Mouse (Mus musculus) right cerebral cortex, postnatal 25 days (tissue): ENCODE data around the gene Epb41l4b.

ENCODE experiments used
- DNase-seq: peaks from one replicate; pipeline ENCODE4 v3.0.0; 2022

Epb41l4b gene

GRCm38 (mm10) chr4:57058623-57059022 is 84.6 kb downstream of the Epb41l4b start:
- no peak for DNase-seq

GRCm38 (mm10) chr4:57057637-57058036 is 85.6 kb downstream of the Epb41l4b start:
- DNase-seq: no peak

GRCm38 (mm10) chr4:57055635-57056034 is 87.6 kb downstream of the Epb41l4b start:
- no peak for DNase-seq

GRCm38 (mm10) chr4:57049281-57049921 is 93.8 kb downstream of the Epb41l4b start:
- no peak for DNase-seq

DNA sequence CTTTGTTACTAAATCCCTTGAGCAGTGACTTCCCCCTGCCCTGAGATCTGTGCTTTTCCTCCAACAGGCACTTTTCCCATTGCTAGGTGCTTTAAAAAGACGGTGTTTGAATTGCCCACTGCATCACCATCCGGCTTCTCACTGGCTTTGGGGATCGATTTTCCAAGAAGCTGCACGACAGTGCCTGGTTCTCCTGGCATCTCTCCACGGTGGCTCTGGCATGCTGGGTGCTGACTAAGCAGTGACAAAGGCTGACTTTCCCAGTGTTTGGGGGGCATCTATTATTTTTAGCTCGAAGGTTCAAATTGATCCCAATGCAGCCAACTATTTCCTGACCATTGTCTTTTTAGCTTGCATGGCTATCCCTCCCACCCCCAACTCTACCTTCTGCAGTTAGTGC is 94.7 kb downstream of the Epb41l4b start:
- no peak for DNase-seq

GRCm38 (mm10) chr4:57046160-57046571 is 97.1 kb downstream of the Epb41l4b start:
- peak; percentile 40 for DNase-seq

DNA sequence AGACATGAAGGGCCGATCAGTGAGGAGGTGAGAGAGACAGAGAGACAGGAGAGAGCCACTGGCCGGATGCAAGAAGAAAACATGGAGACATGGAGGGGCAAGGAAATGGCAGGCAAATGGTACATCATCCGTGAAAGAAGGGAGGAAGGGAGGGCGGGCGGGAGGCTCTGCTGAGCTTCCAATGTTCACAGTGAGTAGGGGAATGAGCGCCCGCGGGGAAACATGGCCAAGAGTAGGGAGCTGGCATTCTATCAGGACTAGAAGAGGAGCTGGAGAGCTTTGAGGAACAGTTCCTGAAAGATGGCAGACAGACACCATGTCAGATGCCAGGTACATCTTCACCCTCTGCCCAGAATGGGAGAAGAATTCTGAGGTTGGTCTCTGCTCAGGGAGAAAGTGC is 99.6 kb downstream of the Epb41l4b start:
- no peak for DNase-seq

DNA sequence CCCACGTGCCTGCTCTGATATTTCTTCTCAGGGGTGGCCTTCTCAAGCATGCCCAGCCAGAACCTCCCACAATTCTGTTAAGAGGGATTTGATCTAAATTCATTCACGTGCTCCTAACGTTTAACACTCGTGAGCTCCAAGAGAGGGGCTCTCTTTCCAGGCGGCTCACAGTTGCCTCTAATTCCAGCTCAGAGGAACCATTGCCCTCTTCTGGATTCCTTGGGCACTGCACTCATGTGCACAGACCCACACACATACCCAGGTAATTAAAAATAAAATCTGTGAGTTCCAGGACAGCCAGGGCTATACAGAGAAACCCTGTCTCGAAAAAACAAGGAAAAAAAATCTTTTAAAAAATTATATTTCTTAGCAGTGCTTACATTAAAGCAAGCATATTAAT is 101.6 kb downstream of the Epb41l4b start:
- DNase-seq: no peak

DNA sequence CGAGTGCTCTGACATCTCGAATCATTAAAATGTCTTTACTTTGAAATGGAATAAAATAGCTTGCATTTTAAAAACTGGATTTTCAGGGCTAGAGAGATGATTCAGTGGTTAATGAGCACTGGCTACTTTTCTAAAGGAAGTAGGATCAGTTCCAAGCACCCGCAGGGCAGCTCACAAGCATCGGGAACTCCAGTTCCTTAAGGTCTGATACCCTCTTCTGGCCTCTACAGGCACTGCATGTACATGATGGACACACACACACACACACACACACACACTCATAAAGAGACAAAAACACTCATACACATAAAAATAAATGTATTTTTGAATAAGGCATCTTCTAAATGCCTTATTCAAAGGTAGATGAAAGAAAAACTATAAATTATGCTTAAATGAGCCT is 102.0 kb downstream of the Epb41l4b start:
- no peak for DNase-seq

- DNase-seq: no peak
These were observed 102.8 kb downstream of the Epb41l4b start for GRCm38 (mm10) chr4:57040481-57040880.

DNA sequence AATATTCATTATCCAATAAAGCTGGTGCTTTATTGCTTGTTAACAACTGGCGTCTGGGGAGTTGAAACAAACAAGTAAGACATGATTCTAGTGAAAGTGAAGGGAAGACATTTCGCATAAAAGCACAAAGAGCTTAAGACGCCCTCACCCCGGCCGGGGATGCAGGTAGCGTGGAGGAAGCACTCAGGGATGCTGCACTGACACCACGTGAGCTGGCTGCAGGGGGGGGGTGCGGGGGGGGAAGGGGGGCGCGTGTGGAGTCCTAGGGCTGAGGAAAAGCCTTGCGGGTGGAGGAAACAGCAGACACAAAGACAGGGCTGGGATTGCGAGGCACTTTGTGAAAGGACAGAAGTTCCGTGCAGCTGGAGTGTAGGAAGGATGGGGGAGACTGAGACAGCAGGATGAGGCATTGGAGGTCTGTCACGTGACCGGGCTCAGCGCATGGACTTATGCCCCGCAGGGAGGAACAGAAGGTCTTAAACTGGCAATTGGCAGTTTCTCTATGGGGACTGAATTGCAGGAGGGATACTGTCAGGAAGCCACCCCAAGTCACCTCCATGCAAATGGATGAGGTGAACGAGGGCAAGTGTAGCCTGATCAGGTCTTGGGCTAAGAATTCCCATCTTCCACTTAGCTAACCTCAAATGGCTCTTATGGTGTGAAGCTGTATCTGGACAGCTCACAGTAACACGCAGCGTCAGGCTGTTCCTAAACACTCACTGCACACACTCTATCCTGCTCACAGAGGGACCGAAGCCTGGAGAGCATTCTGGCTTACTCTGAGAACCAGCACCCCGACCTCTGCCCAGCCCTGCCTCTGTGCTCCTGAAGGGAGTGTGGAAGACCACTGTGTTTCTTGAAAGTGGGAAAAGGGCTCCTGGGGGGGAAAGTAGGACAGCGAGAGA is 103.9 kb downstream of the Epb41l4b start:
- DNase-seq: peak; percentile 40

DNA sequence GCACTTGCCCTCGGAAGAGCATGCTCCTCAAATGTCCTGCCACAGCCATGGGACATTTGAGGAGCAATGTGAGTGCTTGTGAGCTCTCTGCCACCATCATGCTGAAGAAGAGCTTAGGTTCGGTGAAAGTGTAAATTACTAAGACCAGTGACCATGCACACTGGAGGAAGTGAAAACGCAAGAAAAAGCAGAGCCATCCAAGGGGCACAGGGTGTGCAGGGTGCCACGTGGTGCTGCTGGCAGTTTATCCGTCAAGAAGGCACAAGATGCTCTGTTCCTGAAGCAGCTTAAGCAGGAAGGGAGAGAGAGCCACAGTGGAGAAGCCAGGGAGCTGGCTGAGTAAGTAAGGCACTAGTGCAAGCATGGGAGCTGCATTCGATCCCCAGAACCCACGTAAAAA is 105.7 kb downstream of the Epb41l4b start:
- DNase-seq: no peak

GRCm38 (mm10) chr4:57034169-57034568 is 109.1 kb downstream of the Epb41l4b start:
- DNase-seq: no peak

DNA sequence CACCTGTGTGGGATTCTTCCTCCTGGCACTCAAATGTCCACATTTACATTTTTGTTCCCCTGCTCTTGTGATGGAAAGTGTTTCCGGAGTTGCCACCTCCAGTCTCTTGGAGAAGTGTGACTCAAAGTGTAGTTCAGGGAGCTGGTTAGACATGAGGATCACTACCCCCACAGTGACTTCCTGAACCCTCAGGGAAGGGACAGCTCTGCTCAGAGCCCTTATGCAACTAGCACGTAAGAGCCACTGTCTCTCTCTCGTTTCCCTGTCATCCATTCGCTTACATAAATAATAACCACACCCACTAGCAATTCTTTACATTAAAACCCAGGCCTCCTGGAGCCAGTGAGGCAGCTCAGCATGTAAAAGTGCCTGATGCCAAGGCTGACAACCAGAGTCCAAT is 111.8 kb downstream of the Epb41l4b start:
- DNase-seq: no peak

- DNase-seq: no peak
These were observed 115.3 kb downstream of the Epb41l4b start for GRCm38 (mm10) chr4:57027954-57028353.

- DNase-seq: no peak
These were observed 119.7 kb downstream of the Epb41l4b start for GRCm38 (mm10) chr4:57023527-57023926.

GRCm38 (mm10) chr4:57021288-57021687 is 121.9 kb downstream of the Epb41l4b start:
- DNase-seq: no peak

DNA sequence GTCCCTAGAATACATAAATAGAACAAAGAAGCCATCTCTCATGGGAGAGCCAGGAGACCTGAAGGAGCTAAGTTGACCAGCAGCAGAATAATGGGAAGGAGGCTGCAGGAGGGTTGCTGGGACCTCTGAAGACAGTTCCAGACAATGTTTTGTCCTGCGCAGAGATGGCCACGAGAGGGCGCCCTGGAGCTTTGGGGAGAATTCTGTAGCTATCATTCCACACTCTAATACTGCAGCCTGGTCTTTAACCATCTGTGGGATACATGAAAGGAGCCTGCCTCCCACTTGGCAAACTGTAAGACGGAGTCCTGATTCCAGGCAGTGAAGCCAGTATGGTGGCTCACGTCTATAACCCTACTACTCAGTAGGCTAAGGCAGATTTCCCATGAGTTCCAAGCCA is 126.0 kb downstream of the Epb41l4b start:
- DNase-seq: peak; percentile 47

- no peak for DNase-seq
These were observed 126.7 kb downstream of the Epb41l4b start for GRCm38 (mm10) chr4:57016366-57017171.

GRCm38 (mm10) chr4:57015032-57015431 is 128.2 kb downstream of the Epb41l4b start:
- no peak for DNase-seq

DNA sequence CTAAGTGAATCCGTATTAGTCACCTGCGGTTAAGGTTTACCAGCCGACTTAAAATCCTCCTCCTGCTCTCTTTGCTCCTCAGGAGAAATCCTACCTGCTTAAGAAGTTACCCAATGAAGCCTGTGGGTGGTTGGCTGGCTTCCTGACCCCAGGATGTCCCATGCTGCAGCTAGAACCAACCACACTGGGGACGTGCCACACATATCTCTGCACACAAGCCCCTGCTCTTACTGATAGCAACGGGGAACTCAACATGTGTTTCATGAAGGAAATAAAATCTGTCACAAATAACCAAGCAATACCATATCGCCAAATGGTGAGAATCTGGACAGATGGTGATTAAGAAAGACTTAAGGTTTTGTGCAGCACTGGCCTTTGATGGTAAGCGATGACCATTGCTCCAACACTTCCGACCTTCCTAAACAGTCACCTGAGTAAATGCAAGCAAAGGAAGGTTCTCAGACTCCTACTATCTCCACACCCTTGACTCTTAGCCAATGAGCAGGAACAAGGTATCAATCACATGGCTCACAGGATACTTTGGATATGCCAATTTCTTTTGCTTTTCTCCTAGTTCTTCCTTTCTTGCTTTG is 131.7 kb downstream of the Epb41l4b start:
- no peak for DNase-seq

GRCm38 (mm10) chr4:57010919-57011318 is 132.3 kb downstream of the Epb41l4b start:
- no peak for DNase-seq

GRCm38 (mm10) chr4:57010425-57010824 is 132.8 kb downstream of the Epb41l4b start:
- DNase-seq: no peak
